Mouse (Mus musculus): ENCODE measurements around the gene Gm21812. TPM values are rescaled to one million over a fixed set of nuclear protein-coding genes. Genes with fewer than 3 reads are reported as not detected.

Gm21812 gene
- not detected for polyA plus RNA-seq (2014; fragmentation: Illumina TruSeq; extraction: RNeasy Lipid Tissue Mini Kit (QIAGEN cat#74804); ENCODE audit: low read depth, low replicate concordance)

GRCm38 (mm10) chrY:9347084-9347483, at the start of gene Gm21812:
Gene Gm21812 (minus strand): TSS chrY:9347184.

Other genes starting within 250 kb of the Gm21812 start
- gene Gm21292, start 213.3 kb downstream of the Gm21812 start, polyA plus RNA-seq (2014; fragmentation: Illumina TruSeq; extraction: RNeasy Lipid Tissue Mini Kit (QIAGEN cat#74804); ENCODE audit: low read depth, low replicate concordance), result not detected
- gene Gm21721, start 145.0 kb downstream of the Gm21812 start, polyA plus RNA-seq (2014; fragmentation: Illumina TruSeq; extraction: RNeasy Lipid Tissue Mini Kit (QIAGEN cat#74804); ENCODE audit: low read depth, low replicate concordance), result not detected
- gene Gm21874, start 69.0 kb upstream of the Gm21812 start, polyA plus RNA-seq (2014; fragmentation: Illumina TruSeq; extraction: RNeasy Lipid Tissue Mini Kit (QIAGEN cat#74804); ENCODE audit: low read depth, low replicate concordance), result not detected

All from heart, adult 10 weeks (tissue).